ENCODE assay signal across 8 mouse cellular contexts in the genomic region with DNA sequence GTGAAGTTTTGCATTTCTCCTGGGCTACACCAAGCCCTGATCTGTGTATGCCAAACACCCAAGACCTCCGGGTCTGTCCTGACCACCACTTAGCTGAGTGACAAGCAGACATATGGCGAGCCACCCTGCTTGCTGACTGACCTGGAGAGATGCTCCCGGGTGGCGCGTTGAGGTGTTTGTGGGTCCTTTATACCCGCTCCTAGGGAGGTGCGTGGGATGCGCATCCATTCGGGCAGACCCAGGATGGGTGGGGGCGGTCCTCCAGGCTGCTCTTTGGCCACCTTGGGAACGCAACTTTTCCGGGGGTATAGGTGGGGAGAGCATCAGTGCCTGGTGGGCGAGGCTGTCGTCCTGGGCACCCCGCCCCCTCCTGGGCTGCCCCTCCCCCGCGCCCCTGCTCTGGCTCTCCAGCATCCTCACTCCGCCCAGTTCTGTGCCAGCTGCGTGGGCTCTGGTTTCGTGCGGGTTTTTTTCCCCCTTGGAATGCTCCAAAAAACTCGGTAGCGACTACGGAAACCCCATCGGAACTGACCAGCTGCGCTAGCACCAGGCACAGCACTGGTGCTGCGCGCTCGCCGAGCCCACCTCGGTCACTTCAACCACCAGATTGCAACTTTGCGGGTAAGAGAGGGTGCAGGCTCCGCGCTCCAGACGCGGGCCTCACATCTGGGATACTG. TPM values are rescaled to one million over a fixed set of nuclear protein-coding genes. Genes with fewer than 3 reads are reported as not detected.
DNase-seq lines count a peak whose midpoint lies in the region; ATAC-seq and TF ChIP-seq lines count a peak whose summit lies in the region.

Gene Trpc4 (plus strand): TSS at position 397 of the 677 bp plus-strand sequence.

- TF ChIP-seq CTCF in lung, postnatal 0 days (IDR thresholded peaks at IDR 0.05), result no peak
- no peak for TF ChIP-seq CTCF in liver, embryonic 14.5 days (IDR thresholded peaks at IDR 0.05; ENCODE audit: low read depth)

- H3K9ac ChIP-seq in lung, postnatal 0 days (replicated peaks; ENCODE audit: low read depth), result no peak within 1 kb of the TSS
- H3K9ac ChIP-seq in intestine, embryonic 14.5 days (ENCODE audit: low read length), result peak within 1 kb of the TSS; percentile 1
- H3K9ac ChIP-seq in liver, embryonic 14.5 days (replicated peaks), result no peak within 1 kb of the TSS
- no peak within 1 kb of the TSS for H3K9ac ChIP-seq in stomach, embryonic 14.5 days (replicated peaks; ENCODE audit: low read depth, low read length)

- no peak within 1 kb of the TSS for H3K27ac ChIP-seq in lung, postnatal 0 days (ENCODE audit: low read length)
- H3K27ac ChIP-seq in forebrain, embryonic 10.5 days, result peak within 1 kb of the TSS; percentile 37; the same call in 1 of the 2 replicates
- no peak within 1 kb of the TSS for H3K27ac ChIP-seq in intestine, embryonic 14.5 days (ENCODE audit: low read depth)
- H3K27ac ChIP-seq in liver, embryonic 14.5 days, result no peak within 1 kb of the TSS
- H3K27ac ChIP-seq in stomach, embryonic 14.5 days (ENCODE audit: low read length), result no peak within 1 kb of the TSS

- no peak for TF ChIP-seq EP300 in lung, postnatal 0 days (IDR thresholded peaks at IDR 0.05)
- TF ChIP-seq EP300 in liver, embryonic 14.5 days (IDR thresholded peaks at IDR 0.05; ENCODE audit: low read depth), result no peak

- no peaks in the 10 kb centered on the region for H3K36me3 ChIP-seq in lung, postnatal 0 days (ENCODE audit: insufficient read depth, low read length)
- H3K36me3 ChIP-seq in forebrain, embryonic 10.5 days (replicated peaks), result no peaks in the 10 kb centered on the region
- no peaks in the 10 kb centered on the region for H3K36me3 ChIP-seq in intestine, embryonic 14.5 days (ENCODE audit: control insufficient read depth, insufficient read depth, low read length)
- no peaks in the 10 kb centered on the region for H3K36me3 ChIP-seq in liver, embryonic 14.5 days (replicated peaks; ENCODE audit: control insufficient read depth, insufficient read depth, low read depth)
- no peaks in the 10 kb centered on the region for H3K36me3 ChIP-seq in stomach, embryonic 14.5 days (ENCODE audit: control insufficient read depth, insufficient read depth, low read length)

- H3K4me1 ChIP-seq in lung, postnatal 0 days (ENCODE audit: insufficient read depth, low read depth, low read length), result no peaks in the 10 kb centered on the region; the same call in 1 of the 2 replicates
- H3K4me1 ChIP-seq in forebrain, embryonic 10.5 days, result peaks cover 29% of the 10 kb centered on the region
- peaks cover 3% of the 10 kb centered on the region; the same call in 1 of the 2 replicates for H3K4me1 ChIP-seq in intestine, embryonic 14.5 days (replicated peaks; ENCODE audit: control insufficient read depth, insufficient read depth, low read length)
- H3K4me1 ChIP-seq in liver, embryonic 14.5 days (replicated peaks; ENCODE audit: control insufficient read depth in 2 of 2, insufficient read depth in 2 of 2, low read length in 1 of 2), result no peaks in the 10 kb centered on the region
- H3K4me1 ChIP-seq in stomach, embryonic 14.5 days (ENCODE audit: control insufficient read depth, insufficient read depth, low read length), result 0 out of 2 replicates have a peak, but pooled peaks cover 13% of the 10 kb centered on the region

- no peak for ATAC-seq in lung, postnatal 0 days
- peak; percentile 72 for ATAC-seq in intestine, embryonic 14.5 days (replicated peaks; ENCODE audit: low FRiP score, low TSS enrichment, low read depth)
- no peak for ATAC-seq in liver, embryonic 14.5 days (ENCODE audit: insufficient read depth)
- peak; percentile 28; the same call in 1 of the 2 replicates for ATAC-seq in stomach, embryonic 14.5 days (ENCODE audit: insufficient number of reproducible peaks, insufficient read depth, low FRiP score, low read depth)
- ATAC-seq in cerebellum, adult (ENCODE audit: insufficient number of reproducible peaks, low FRiP score, low TSS enrichment), result no peak; the same call in 1 of the 2 replicates

- H3K4me2 ChIP-seq in lung, postnatal 0 days (replicated peaks; ENCODE audit: low read depth, low read length), result peak within 1 kb of the TSS; percentile 46
- H3K4me2 ChIP-seq in intestine, embryonic 14.5 days (ENCODE audit: low read length), result peak within 1 kb of the TSS; percentile 59
- peak within 1 kb of the TSS; percentile 18; the same call in 1 of the 2 replicates for H3K4me2 ChIP-seq in liver, embryonic 14.5 days (ENCODE audit: low read depth)
- peak within 1 kb of the TSS; percentile 86 for H3K4me2 ChIP-seq in stomach, embryonic 14.5 days (replicated peaks; ENCODE audit: low read depth, low read length)

- no peaks in the 10 kb centered on the region for H3K9me3 ChIP-seq in lung, postnatal 0 days (ENCODE audit: low read length)
- no peaks in the 10 kb centered on the region for H3K9me3 ChIP-seq in forebrain, embryonic 10.5 days
- no peaks in the 10 kb centered on the region for H3K9me3 ChIP-seq in intestine, embryonic 14.5 days (ENCODE audit: control insufficient read depth, low read length)
- no peaks in the 10 kb centered on the region for H3K9me3 ChIP-seq in liver, embryonic 14.5 days (ENCODE audit: control insufficient read depth, low read length)
- no peaks in the 10 kb centered on the region for H3K9me3 ChIP-seq in stomach, embryonic 14.5 days (ENCODE audit: control insufficient read depth, low read depth, low read length)

- DNase-seq in lung, postnatal 0 days (ENCODE audit: low spot score), result no peak
- DNase-seq in lung, postnatal 36 days, result no peak
- peak; percentile 33 for DNase-seq in forebrain, embryonic 10.5 days (ENCODE audit: extremely low spot score, low spot score)
- DNase-seq in intestine, embryonic 14.5 days (ENCODE audit: low spot score), result peak; percentile 69
- no peak for DNase-seq in liver, embryonic 14.5 days (ENCODE audit: low read depth in 3 of 3, low spot score in 3 of 3)
- DNase-seq in B cell, adult 2 months, result no peak

- H3K4me3 ChIP-seq in lung, postnatal 0 days (ENCODE audit: low read depth, low read length), result peak within 1 kb of the TSS; percentile 23; the same call in 1 of the 2 replicates
- H3K4me3 ChIP-seq in forebrain, embryonic 10.5 days, result peak within 1 kb of the TSS; percentile 63
- peak within 1 kb of the TSS; percentile 39 for H3K4me3 ChIP-seq in intestine, embryonic 14.5 days (ENCODE audit: low read depth, low read length)
- H3K4me3 ChIP-seq in liver, embryonic 14.5 days (ENCODE audit: insufficient read depth in 1 of 2, low read depth in 2 of 2, low read length in 2 of 2), result no peak within 1 kb of the TSS
- peak within 1 kb of the TSS; percentile 35 for H3K4me3 ChIP-seq in stomach, embryonic 14.5 days (ENCODE audit: low read depth, low read length)

- peaks cover 15% of the 10 kb centered on the region for H3K27me3 ChIP-seq in lung, postnatal 0 days (replicated peaks; ENCODE audit: insufficient read depth, low read length)
- H3K27me3 ChIP-seq in forebrain, embryonic 10.5 days (ENCODE audit: poor library complexity, severe bottlenecking), result peaks cover 42% of the 10 kb centered on the region
- H3K27me3 ChIP-seq in intestine, embryonic 14.5 days (replicated peaks; ENCODE audit: control insufficient read depth, insufficient read depth, low read length), result peaks cover 25% of the 10 kb centered on the region
- peaks cover 15% of the 10 kb centered on the region for H3K27me3 ChIP-seq in liver, embryonic 14.5 days (ENCODE audit: control insufficient read depth, insufficient read depth, low read length)
- peaks cover 8% of the 10 kb centered on the region; the same call in 1 of the 2 replicates for H3K27me3 ChIP-seq in stomach, embryonic 14.5 days (ENCODE audit: control insufficient read depth, insufficient read depth, low read length)

- WGBS in lung, postnatal 0 days, result 3% methylated on average over 34 of the region's 36 CpGs
- WGBS in forebrain, embryonic 10.5 days, result under 1% methylated on average over 36 of the region's 36 CpGs
- WGBS in intestine, embryonic 14.5 days, result under 1% methylated on average over 36 of the region's 36 CpGs
- 3% methylated on average over 35 of the region's 36 CpGs for WGBS in liver, embryonic 14.5 days (ENCODE audit: insufficient replicate concordance)
- WGBS in stomach, embryonic 14.5 days, result 1% methylated on average over 36 of the region's 36 CpGs

RNA-seq across cellular contexts. Expression of gene Trpc4, which starts in this region (rescaled TPM):
- 0.07 and 0.10 TPM in 2 replicates for polyA plus RNA-seq in lung, postnatal 0 days (2015; fragmentation: Nextera tagmentation; extraction: Ambion mirVana)
- 0.30 and 0.40 TPM in 2 replicates for polyA plus RNA-seq in forebrain, embryonic 10.5 days (2016; fragmentation: Nextera tagmentation; extraction: Ambion mirVana)
- 5.0 and 6.5 TPM in 2 replicates for polyA plus RNA-seq in intestine, embryonic 14.5 days (2014; fragmentation: Nextera tagmentation; extraction: Ambion mirVana)
- 0.01 TPM in 1 of 2 replicates, not detected in the other for polyA plus RNA-seq in liver, embryonic 14.5 days (2012; rRNA removed)
- 0.03 TPM in 1 of 2 replicates, not detected in the other for polyA plus RNA-seq in liver, embryonic 14.5 days (2014; fragmentation: Nextera tagmentation; extraction: Ambion mirVana)
- polyA plus RNA-seq in stomach, embryonic 14.5 days (2014; fragmentation: Nextera tagmentation; extraction: Ambion mirVana), result 2.4 and 2.7 TPM in 2 replicates

Comparison
In these comparisons a context has a peak if more than half of its experiments do, and no peak if none do; other contexts are left out.
1. Peak in DNase-seq, H3K4me3 ChIP-seq and H3K27ac ChIP-seq in forebrain, embryonic 10.5 days; RNA of the gene not detected or under 1 TPM.
2. ATAC-seq: peak in intestine, embryonic 14.5 days (single experiment) and stomach, embryonic 14.5 days (single experiment); none in lung, postnatal 0 days (single experiment), liver, embryonic 14.5 days (single experiment) and cerebellum, adult (single experiment).
3. H3K4me2 ChIP-seq: peak in every context shown above with its lines; median percentile 86 in stomach, embryonic 14.5 days; 59 in intestine, embryonic 14.5 days; 46 in lung, postnatal 0 days; 18 in liver, embryonic 14.5 days.
4. H3K4me3 ChIP-seq: peak in lung, postnatal 0 days (single experiment), intestine, embryonic 14.5 days (single experiment) and stomach, embryonic 14.5 days (single experiment); none in liver, embryonic 14.5 days (0 of 2).